Mouse (Mus musculus) bone marrow macrophage, adult 2 months (primary cell): ENCODE data around the gene Wnt9a.

ENCODE experiments used
- CTCF ChIP-seq: IDR thresholded peaks from 2 replicates; pipeline ENCODE4 v1.5.1; 2012; ENCODE audit warnings: low read depth, mild to moderate bottlenecking, low read length, moderate library complexity
- POLR2A ChIP-seq: IDR thresholded peaks from 2 replicates; pipeline ENCODE4 v1.6.1; 2012; ENCODE audit warnings: mild to moderate bottlenecking, low read depth, low read length, borderline replicate concordance

DNA sequence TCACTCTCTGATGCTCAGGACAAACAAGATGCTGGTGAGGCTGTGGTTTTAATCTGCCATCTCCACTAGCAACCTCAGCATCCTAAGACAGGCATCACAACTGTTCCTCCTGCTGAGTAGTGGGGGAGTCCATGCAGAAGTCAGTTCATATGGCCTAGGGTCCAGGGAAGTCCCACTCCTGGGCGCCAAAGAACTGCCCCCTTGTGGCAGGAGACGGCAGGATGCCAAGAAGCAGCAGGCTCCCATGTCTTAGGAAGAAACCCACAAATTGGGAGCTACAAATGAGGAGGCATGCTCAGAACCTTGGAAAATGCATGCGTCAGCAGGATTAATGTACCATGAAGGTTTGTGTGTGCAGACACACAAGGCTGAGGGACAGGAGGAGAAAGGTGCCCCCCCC lies 59.9 kb downstream of the Wnt9a start:
- peak; percentile 29; the same call in 1 of the 2 replicates for TF ChIP-seq CTCF
- TF ChIP-seq POLR2A: no peak
